Mouse (Mus musculus): ENCODE results near the gene Syne1. TPM values are rescaled to one million over a fixed set of nuclear protein-coding genes. Genes with fewer than 3 reads are reported as not detected.

The Syne1 gene
- polyA plus RNA-seq, 1 experiment from 2014 or later: 7.9 TPM

GRCm38 (mm10) chr10:5522904-5523303, 28.4 kb downstream of the Syne1 start:
- ATAC-seq (ENCODE audit: insufficient read depth): no peak
- Histone ChIP-seq H3K27me3 (ENCODE audit: insufficient read depth, low read length) (no peaks in the 10 kb centered on the region), H3K9me3 (ENCODE audit: low read depth, low read length) (no peaks in the 10 kb centered on the region), H3K36me3 (ENCODE audit: insufficient read depth) (no peaks in the 10 kb centered on the region), H3K27ac (ENCODE audit: low read depth) (no peak overlapping the region), H3K4me2 (no peak overlapping the region), H3K9ac (no peak overlapping the region), H3K4me1 (ENCODE audit: insufficient read depth) (no peaks in the 10 kb centered on the region), H3K4me3 (ENCODE audit: low read depth, low read length) (no peak overlapping the region)
- no peak for TF ChIP-seq CTCF (IDR thresholded peaks at IDR 0.05; ENCODE audit: low read depth)
- WGBS: 78% methylated on average over 4 of the region's 4 CpGs
- no peak for DNase-seq

GRCm38 (mm10) chr10:5522276-5522675, 29.0 kb downstream of the Syne1 start:
- Histone ChIP-seq H3K4me1 (ENCODE audit: insufficient read depth) (no peaks in the 10 kb centered on the region), H3K27ac (ENCODE audit: low read depth) (no peak overlapping the region), H3K9me3 (ENCODE audit: low read depth, low read length) (no peaks in the 10 kb centered on the region), H3K9ac (no peak overlapping the region), H3K4me2 (no peak overlapping the region), H3K4me3 (ENCODE audit: low read depth, low read length) (no peak overlapping the region), H3K36me3 (ENCODE audit: insufficient read depth) (no peaks in the 10 kb centered on the region), H3K27me3 (ENCODE audit: insufficient read depth, low read length) (no peaks in the 10 kb centered on the region)
- ATAC-seq (ENCODE audit: insufficient read depth) (no peak), DNase-seq (no peak)
- no peak for TF ChIP-seq CTCF (IDR thresholded peaks at IDR 0.05; ENCODE audit: low read depth)
- 94% methylated on average over 3 of the region's 3 CpGs for WGBS

- no peak for DNase-seq
- no peaks in the 10 kb centered on the region for H3K9me3 ChIP-seq (ENCODE audit: low read depth, low read length)
- no peak overlapping the region for H3K4me2 ChIP-seq
- ATAC-seq (ENCODE audit: insufficient read depth): no peak
- no peak overlapping the region for H3K4me3 ChIP-seq (ENCODE audit: low read depth, low read length)
- no peaks in the 10 kb centered on the region for H3K36me3 ChIP-seq (ENCODE audit: insufficient read depth)
- no peaks in the 10 kb centered on the region for H3K27me3 ChIP-seq (ENCODE audit: insufficient read depth, low read length)
- no peak overlapping the region for H3K9ac ChIP-seq
- no peak overlapping the region for H3K27ac ChIP-seq (ENCODE audit: low read depth)
- H3K4me1 ChIP-seq (ENCODE audit: insufficient read depth): no peaks in the 10 kb centered on the region
- 74% methylated on average over 1 of the region's 1 CpGs for WGBS
- TF ChIP-seq CTCF (IDR thresholded peaks at IDR 0.05; ENCODE audit: low read depth): no peak
Measured at GRCm38 (mm10) chr10:5520695-5521094, 30.6 kb downstream of the Syne1 start.

- Histone ChIP-seq H3K36me3 (ENCODE audit: insufficient read depth) (no peaks in the 10 kb centered on the region), H3K9me3 (ENCODE audit: low read depth, low read length) (no peaks in the 10 kb centered on the region), H3K4me1 (ENCODE audit: insufficient read depth) (no peaks in the 10 kb centered on the region), H3K4me2 (no peak overlapping the region), H3K27ac (ENCODE audit: low read depth) (no peak overlapping the region), H3K27me3 (ENCODE audit: insufficient read depth, low read length) (no peaks in the 10 kb centered on the region), H3K4me3 (ENCODE audit: low read depth, low read length) (no peak overlapping the region), H3K9ac (no peak overlapping the region)
- whole genome bisulfite sequencing: 0% methylated on average over 3 of the region's 3 CpGs
- DNase-seq (peak; percentile 8), ATAC-seq (ENCODE audit: insufficient read depth) (peak; percentile 54; the same call in 1 of the 2 replicates)
- no peak for TF ChIP-seq CTCF (IDR thresholded peaks at IDR 0.05; ENCODE audit: low read depth)
Measured at GRCm38 (mm10) chr10:5515330-5515729, 36.0 kb downstream of the Syne1 start.

- Histone ChIP-seq H3K27me3 (ENCODE audit: insufficient read depth, low read length) (no peaks in the 10 kb centered on the region), H3K27ac (ENCODE audit: low read depth) (no peak overlapping the region), H3K4me1 (ENCODE audit: insufficient read depth) (no peaks in the 10 kb centered on the region), H3K9me3 (ENCODE audit: low read depth, low read length) (no peaks in the 10 kb centered on the region), H3K4me2 (no peak overlapping the region), H3K36me3 (ENCODE audit: insufficient read depth) (no peaks in the 10 kb centered on the region), H3K9ac (no peak overlapping the region), H3K4me3 (ENCODE audit: low read depth, low read length) (no peak overlapping the region)
- WGBS: 88% methylated on average over 8 of the region's 8 CpGs
- TF ChIP-seq CTCF (IDR thresholded peaks at IDR 0.05; ENCODE audit: low read depth): no peak
- DNase-seq (no peak), ATAC-seq (ENCODE audit: insufficient read depth) (no peak)
Measured at GRCm38 (mm10) chr10:5514134-5514533, 37.1 kb downstream of the Syne1 start.

- TF ChIP-seq CTCF (IDR thresholded peaks at IDR 0.05; ENCODE audit: low read depth): peak; percentile 37; the same call in 1 of the 2 replicates
- DNase-seq: peak; percentile 21
Measured at GRCm38 (mm10) chr10:5512285-5512684, 39.0 kb downstream of the Syne1 start.

GRCm38 (mm10) chr10:5511403-5511802, 39.9 kb downstream of the Syne1 start:
- H3K9ac ChIP-seq: no peak overlapping the region
- DNase-seq (no peak), ATAC-seq (ENCODE audit: insufficient read depth) (no peak)
- no peak overlapping the region for H3K27ac ChIP-seq (ENCODE audit: low read depth)
- no peak for TF ChIP-seq CTCF (IDR thresholded peaks at IDR 0.05; ENCODE audit: low read depth)
- H3K27me3 ChIP-seq (ENCODE audit: insufficient read depth, low read length): no peaks in the 10 kb centered on the region
- H3K36me3 ChIP-seq (ENCODE audit: insufficient read depth): no peaks in the 10 kb centered on the region
- H3K4me3 ChIP-seq (ENCODE audit: low read depth, low read length): no peak overlapping the region
- WGBS: 49% methylated on average over 3 of the region's 3 CpGs
- H3K4me1 ChIP-seq (ENCODE audit: insufficient read depth): no peaks in the 10 kb centered on the region
- H3K4me2 ChIP-seq: no peak overlapping the region
- no peaks in the 10 kb centered on the region for H3K9me3 ChIP-seq (ENCODE audit: low read depth, low read length)

More at GRCm38 (mm10) chr10:5512285-5512684, 39.0 kb downstream of the Syne1 start:
- no peak overlapping the region for H3K27ac ChIP-seq (ENCODE audit: low read depth)
- no peaks in the 10 kb centered on the region for H3K36me3 ChIP-seq (ENCODE audit: insufficient read depth)
- no peak for ATAC-seq (ENCODE audit: insufficient read depth)
- no peak overlapping the region for H3K9ac ChIP-seq
- H3K9me3 ChIP-seq (ENCODE audit: low read depth, low read length): no peaks in the 10 kb centered on the region
- H3K4me3 ChIP-seq (ENCODE audit: low read depth, low read length): no peak overlapping the region
- no peak overlapping the region for H3K4me2 ChIP-seq
- no peaks in the 10 kb centered on the region for H3K27me3 ChIP-seq (ENCODE audit: insufficient read depth, low read length)
- H3K4me1 ChIP-seq (ENCODE audit: insufficient read depth): no peaks in the 10 kb centered on the region

GRCm38 (mm10) chr10:5507478-5507877, 43.8 kb downstream of the Syne1 start:
- Histone ChIP-seq H3K9ac (no peak overlapping the region), H3K9me3 (ENCODE audit: low read depth, low read length) (no peaks in the 10 kb centered on the region), H3K36me3 (ENCODE audit: insufficient read depth) (no peaks in the 10 kb centered on the region), H3K27me3 (ENCODE audit: insufficient read depth, low read length) (no peaks in the 10 kb centered on the region), H3K4me2 (no peak overlapping the region), H3K4me3 (ENCODE audit: low read depth, low read length) (no peak overlapping the region), H3K4me1 (ENCODE audit: insufficient read depth) (no peaks in the 10 kb centered on the region), H3K27ac (ENCODE audit: low read depth) (no peak overlapping the region)
- no peak for ATAC-seq (ENCODE audit: insufficient read depth)
- no peak for DNase-seq
- 66% methylated on average over 2 of the region's 2 CpGs for WGBS
- TF ChIP-seq CTCF (IDR thresholded peaks at IDR 0.05; ENCODE audit: low read depth): no peak

Measured in lung, embryonic 14.5 days (tissue).